Mouse (Mus musculus) neural tube, embryonic 11.5 days (tissue): ENCODE data around the gene Maob. TPM values are rescaled to one million over a fixed set of nuclear protein-coding genes. Genes with fewer than 3 reads are reported as not detected.

Experiments used
- ATAC-seq: fragments of 200-750 bp; cut with Nextera tagmentation; 2 replicates; pipeline ENCODE4 v1.8.0; 2017; ENCODE audit warnings: moderate number of reproducible peaks, mild to moderate bottlenecking, moderate TSS enrichment, moderate library complexity; ENCODE audit not compliant: insufficient read depth, low FRiP score, low TSS enrichment
- DNase-seq: peaks from one replicate; pipeline ENCODE4 v3.0.0-alpha.2; 2015; ENCODE audit warnings: low spot score
- H3K27ac ChIP-seq: fragments of 300-500 bp; sonication (generic); 2 replicates; pipeline ENCODE4 v1.5.1; 2014; ENCODE audit warnings: low read depth, mild to moderate bottlenecking, low read length
- H3K27me3 ChIP-seq: fragments of 300-500 bp; sonication (generic); 2 replicates; pipeline ENCODE4 v1.6.1; 2014; ENCODE audit warnings: mild to moderate bottlenecking, low read length, mixed read lengths; ENCODE audit not compliant: control insufficient read depth, insufficient read depth
- H3K36me3 ChIP-seq: fragments of 300-500 bp; sonication (generic); 2 replicates; pipeline ENCODE4 v1.6.1; 2014; ENCODE audit warnings: mild to moderate bottlenecking, low read length, moderate library complexity, mixed read lengths; ENCODE audit not compliant: control insufficient read depth, insufficient read depth
- H3K4me1 ChIP-seq: fragments of 300-500 bp; sonication (generic); 2 replicates; pipeline ENCODE4 v1.6.1; 2014; ENCODE audit warnings: low read length, mixed read lengths; ENCODE audit not compliant: control insufficient read depth, insufficient read depth
- H3K4me2 ChIP-seq: fragments of 300-500 bp; sonication (generic); 2 replicates; pipeline ENCODE4 v1.6.1; 2014; ENCODE audit warnings: low read depth, mild to moderate bottlenecking, moderate library complexity
- H3K4me3 ChIP-seq: fragments of 300-500 bp; sonication (generic); 2 replicates; pipeline ENCODE4 v1.5.1; 2014; ENCODE audit warnings: low read depth, low read length
- H3K9ac ChIP-seq: fragments of 300-500 bp; sonication (generic); 2 replicates; pipeline ENCODE4 v1.6.1; 2014; ENCODE audit warnings: mild to moderate bottlenecking, low read length
- H3K9me3 ChIP-seq: fragments of 300-500 bp; sonication (generic); 2 replicates; pipeline ENCODE4 v1.6.1; 2016; ENCODE audit warnings: low read length; ENCODE audit not compliant: control insufficient read depth
- WGBS: fragments of 180-500 bp; shearing (Covaris S2); extraction: QIAGEN DNeasy Blood & Tissue Kit; methylation state at CpG from one replicate; pipeline ENCODE4 v1.1.7; 2014; 5-methylcytosine and 5-hydroxymethylcytosine counted together
- polyA plus RNA-seq: library from polyadenylated mRNA; unstranded; fragments of >200 nt; fragmentation: Nextera tagmentation; extraction: Ambion mirVana; gene quantifications from 2 replicates; pipeline ENCODE4 v1.2.1, GENCODE M21; 2014

Maob gene
- polyA plus RNA-seq, 1 experiment from 2014 or later = 2.7 TPM

DNA sequence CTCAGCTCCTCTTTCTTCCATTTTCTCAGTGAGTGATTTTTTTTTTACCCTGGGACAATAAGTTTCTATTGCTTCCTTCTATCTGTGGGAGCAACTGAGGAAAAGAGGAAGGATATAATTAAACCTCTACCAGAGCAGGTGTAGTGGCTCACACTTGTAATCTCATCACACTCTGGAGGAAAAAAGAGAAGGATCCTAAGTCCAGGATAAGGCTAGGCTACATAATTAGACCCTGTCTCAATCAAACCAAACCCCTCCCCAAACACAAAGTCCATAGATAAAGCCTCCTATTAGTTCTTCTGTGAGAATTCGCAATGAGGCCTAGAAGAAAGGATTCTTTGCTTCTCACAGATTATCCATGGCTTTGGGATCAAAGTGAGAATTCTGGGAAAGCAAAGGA, 49.7 kb downstream of the Maob start:
- H3K4me1 ChIP-seq = no peaks in the 10 kb centered on the region
- H3K27me3 ChIP-seq = no peaks in the 10 kb centered on the region
- H3K9me3 ChIP-seq = no peaks in the 10 kb centered on the region
- H3K27ac ChIP-seq = no peak overlapping the region
- DNase-seq (no peak), ATAC-seq (no peak)
- no peaks in the 10 kb centered on the region for H3K36me3 ChIP-seq
- H3K9ac ChIP-seq = no peak overlapping the region
- no peak overlapping the region for H3K4me3 ChIP-seq
- H3K4me2 ChIP-seq = no peak overlapping the region
- 75% methylated on average over 1 of the region's 1 CpGs for WGBS

DNA sequence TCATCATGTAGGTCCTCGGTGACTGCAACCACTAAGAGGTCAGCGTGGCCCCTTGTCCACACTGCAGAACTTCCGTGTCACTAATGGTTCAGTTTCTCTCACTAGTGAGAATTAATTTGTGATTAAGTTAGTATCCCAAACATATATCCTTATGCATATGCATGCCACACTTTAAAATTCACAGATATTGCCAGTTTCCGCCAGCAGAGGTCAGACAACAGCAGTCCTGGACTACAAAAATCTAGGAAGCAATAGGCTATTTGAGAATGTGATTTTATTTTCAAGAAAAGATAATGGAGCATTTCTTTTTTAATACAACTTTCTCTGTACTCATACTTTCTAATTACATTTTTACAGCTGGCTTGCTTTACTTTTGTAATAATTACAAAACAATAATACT, 51.0 kb downstream of the Maob start:
- 64% methylated on average over 4 of the region's 4 CpGs for WGBS
- Histone ChIP-seq H3K4me2 (no peak overlapping the region), H3K9me3 (no peaks in the 10 kb centered on the region), H3K4me3 (no peak overlapping the region), H3K36me3 (no peaks in the 10 kb centered on the region), H3K4me1 (no peaks in the 10 kb centered on the region), H3K9ac (no peak overlapping the region), H3K27ac (no peak overlapping the region), H3K27me3 (no peaks in the 10 kb centered on the region)
- ATAC-seq = no peak
- DNase-seq = peak; percentile 14

DNA sequence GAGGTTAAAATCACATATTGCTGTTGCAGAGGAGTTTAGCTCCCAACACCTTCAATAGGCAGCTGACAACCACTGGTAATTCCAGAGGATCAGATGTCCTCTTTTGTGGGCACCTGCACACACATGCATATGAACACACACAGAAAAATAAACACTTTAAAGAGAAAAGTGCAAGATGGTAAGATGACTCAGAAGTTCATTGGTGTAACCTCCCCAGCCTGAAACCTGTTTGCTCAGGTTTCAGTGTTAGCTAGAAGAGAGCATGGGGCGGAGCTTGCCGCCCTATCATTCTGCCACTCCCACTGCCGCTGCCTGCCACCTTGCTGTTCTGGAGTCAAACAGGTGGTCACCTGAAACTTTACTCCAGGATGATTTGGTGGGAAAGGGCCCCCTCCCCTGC, 55.7 kb downstream of the Maob start:
- WGBS = 61% methylated on average over 3 of the region's 3 CpGs
- ATAC-seq = no peak
- DNase-seq = no peak

DNA sequence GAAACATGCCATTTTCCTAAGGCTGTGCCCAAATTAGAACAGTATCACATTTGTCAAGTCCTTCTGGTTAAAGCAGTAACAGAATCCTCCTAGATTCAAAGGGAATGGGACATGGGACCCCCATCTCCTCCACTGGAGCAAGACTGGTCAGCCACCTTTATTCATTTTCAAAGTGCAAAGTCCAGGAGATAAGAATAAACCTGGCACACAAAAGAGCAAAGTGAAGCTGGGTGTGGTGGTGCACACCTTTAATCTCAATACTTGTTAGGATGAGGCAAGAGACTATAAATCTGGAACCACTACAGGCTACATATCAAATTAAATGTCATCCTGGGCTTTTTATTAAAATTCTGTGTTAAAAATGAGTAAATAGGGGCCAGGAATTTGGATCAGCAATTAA, 62.4 kb downstream of the Maob start:
- DNase-seq = no peak
- ATAC-seq = no peak
- Histone ChIP-seq H3K27me3 (no peaks in the 10 kb centered on the region), H3K36me3 (no peaks in the 10 kb centered on the region), H3K4me1 (no peaks in the 10 kb centered on the region), H3K9me3 (no peaks in the 10 kb centered on the region), H3K9ac (no peak overlapping the region), H3K4me3 (no peak overlapping the region), H3K27ac (no peak overlapping the region), H3K4me2 (no peak overlapping the region)

More for the DNA sequence above, 55.7 kb downstream of the Maob start:
- H3K4me1 ChIP-seq = no peaks in the 10 kb centered on the region
- H3K4me2 ChIP-seq = no peak overlapping the region
- H3K36me3 ChIP-seq = no peaks in the 10 kb centered on the region
- H3K9me3 ChIP-seq = no peaks in the 10 kb centered on the region
- H3K4me3 ChIP-seq = no peak overlapping the region
- H3K27ac ChIP-seq = no peak overlapping the region
- no peak overlapping the region for H3K9ac ChIP-seq
- H3K27me3 ChIP-seq = no peaks in the 10 kb centered on the region

DNA sequence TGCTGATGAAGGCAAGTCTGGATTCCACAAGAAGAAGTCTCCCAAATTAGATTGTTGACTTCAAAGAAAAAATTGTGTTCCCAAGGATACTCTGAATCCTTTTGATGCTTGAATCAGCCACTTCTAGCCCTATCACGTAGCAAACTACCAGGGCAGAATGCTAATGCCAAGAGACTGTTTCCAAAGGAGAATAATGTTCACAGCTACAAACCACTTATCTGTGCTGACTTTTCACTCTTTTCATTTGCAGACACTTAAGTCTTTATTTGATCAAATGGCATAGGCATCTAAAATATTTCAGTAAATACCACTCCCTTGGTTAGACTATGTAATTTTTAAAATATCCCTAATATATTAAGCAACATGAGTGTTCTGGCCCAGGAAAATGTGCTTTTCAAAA, 68.2 kb downstream of the Maob start:
- 78% methylated on average over 1 of the region's 1 CpGs for WGBS
- no peak for DNase-seq
- H3K4me2 ChIP-seq = no peak overlapping the region
- H3K4me1 ChIP-seq = no peaks in the 10 kb centered on the region
- no peak for ATAC-seq
- no peaks in the 10 kb centered on the region for H3K36me3 ChIP-seq
- no peaks in the 10 kb centered on the region for H3K9me3 ChIP-seq
- no peak overlapping the region for H3K4me3 ChIP-seq
- no peak overlapping the region for H3K9ac ChIP-seq
- H3K27me3 ChIP-seq = no peaks in the 10 kb centered on the region
- H3K27ac ChIP-seq = no peak overlapping the region

DNA sequence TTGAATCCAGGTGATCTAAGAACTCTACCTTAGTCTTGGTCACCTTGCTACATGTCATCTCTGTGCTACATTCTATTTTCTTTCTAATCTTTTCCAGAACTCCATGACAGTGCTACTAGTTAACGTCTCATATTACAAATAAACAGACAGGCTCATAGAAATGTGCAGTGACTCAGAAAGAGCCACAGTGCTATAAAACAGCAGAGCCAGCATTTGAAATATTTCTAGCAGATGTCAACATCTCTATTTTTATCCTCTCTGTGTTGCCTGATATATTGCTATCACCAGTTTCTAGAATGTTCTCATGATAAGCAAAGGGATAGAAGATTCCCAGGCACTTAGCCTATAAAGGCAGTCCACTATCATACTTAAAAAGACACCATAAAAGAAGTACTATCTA, 103.1 kb downstream of the Maob start:
- H3K27ac ChIP-seq = no peak overlapping the region
- H3K27me3 ChIP-seq = no peaks in the 10 kb centered on the region
- no peaks in the 10 kb centered on the region for H3K36me3 ChIP-seq
- no peak for DNase-seq
- H3K9me3 ChIP-seq = no peaks in the 10 kb centered on the region
- H3K9ac ChIP-seq = no peak overlapping the region
- no peak overlapping the region for H3K4me3 ChIP-seq
- no peak for ATAC-seq
- no peaks in the 10 kb centered on the region for H3K4me1 ChIP-seq
- no peak overlapping the region for H3K4me2 ChIP-seq
- 91% methylated on average over 1 of the region's 1 CpGs for WGBS

DNA sequence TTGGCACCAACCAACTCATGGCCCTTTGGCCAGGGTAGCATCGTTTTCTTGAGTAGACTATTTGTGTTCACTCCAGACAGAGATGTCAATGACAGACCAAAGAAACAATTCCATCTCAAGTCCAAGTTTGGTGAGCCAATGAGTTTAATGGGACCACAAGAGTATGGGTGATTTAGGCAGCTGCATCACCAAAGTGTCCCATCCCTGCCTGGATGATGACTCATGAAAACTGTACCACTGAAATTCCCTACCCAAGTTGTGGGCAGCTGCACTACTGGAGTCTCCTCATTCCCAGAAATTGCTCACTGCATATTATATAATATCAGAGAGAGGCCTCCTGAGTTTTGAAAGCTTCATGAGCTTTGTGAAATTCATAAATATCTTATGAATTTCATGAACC, 111.1 kb downstream of the Maob start:
- H3K9ac ChIP-seq = no peak overlapping the region
- H3K36me3 ChIP-seq = no peaks in the 10 kb centered on the region
- H3K27me3 ChIP-seq = no peaks in the 10 kb centered on the region
- 85% methylated on average over 1 of the region's 1 CpGs for WGBS
- no peak overlapping the region for H3K4me2 ChIP-seq
- H3K4me3 ChIP-seq = no peak overlapping the region
- H3K9me3 ChIP-seq = no peaks in the 10 kb centered on the region
- no peaks in the 10 kb centered on the region for H3K4me1 ChIP-seq
- DNase-seq (no peak), ATAC-seq (no peak)
- no peak overlapping the region for H3K27ac ChIP-seq

Other genes with a start within 250 kb of the Maob start
- 13.6 and 13.8 TPM in 2 replicates for gene Maoa, start 197.7 kb downstream of the Maob start, polyA plus RNA-seq
- 7.7 and 8.4 TPM in 2 replicates for gene Ndp, start 94.4 kb upstream of the Maob start, polyA plus RNA-seq